Mouse (Mus musculus): ENCODE measurements around the gene Pdik1l.

Pdik1l gene

GRCm38 (mm10) chr4:134287575-134288025 is at the start of gene Pdik1l:
Pdik1l (minus strand) TSS chr4:134287895.
- DNase-seq (ENCODE audit: low spot score in 2 of 2), result peak; percentile 77 to 83

- no peak for DNase-seq (ENCODE audit: low spot score in 2 of 2)
Measured at GRCm38 (mm10) chr4:134330281-134330680, 42.6 kb upstream of the Pdik1l start.

- no peak for DNase-seq (ENCODE audit: low spot score in 2 of 2)
Measured at GRCm38 (mm10) chr4:134328832-134329231, 41.1 kb upstream of the Pdik1l start.

GRCm38 (mm10) chr4:134328151-134328550 is 40.5 kb upstream of the Pdik1l start:
- DNase-seq (ENCODE audit: low spot score in 2 of 2), result no peak

- no peak for DNase-seq (ENCODE audit: low spot score in 2 of 2)
Measured at GRCm38 (mm10) chr4:134326859-134327530, 39.3 kb upstream of the Pdik1l start.

GRCm38 (mm10) chr4:134324655-134325054 is 37.0 kb upstream of the Pdik1l start:
- no peak for DNase-seq (ENCODE audit: low spot score in 2 of 2)

- no peak for DNase-seq (ENCODE audit: low spot score in 2 of 2)
Measured at GRCm38 (mm10) chr4:134321524-134321923, 33.8 kb upstream of the Pdik1l start.

- DNase-seq (ENCODE audit: low spot score in 2 of 2), result no peak
Measured at GRCm38 (mm10) chr4:134319674-134320073, 32.0 kb upstream of the Pdik1l start.

GRCm38 (mm10) chr4:134319074-134319473 is 31.4 kb upstream of the Pdik1l start:
- no peak for DNase-seq (ENCODE audit: low spot score in 2 of 2)

- DNase-seq (ENCODE audit: low spot score in 2 of 2), result no peak
Measured at GRCm38 (mm10) chr4:134316390-134316789, 28.7 kb upstream of the Pdik1l start.

GRCm38 (mm10) chr4:134315470-134315869 is 27.8 kb upstream of the Pdik1l start:
- no peak for DNase-seq (ENCODE audit: low spot score in 2 of 2)

- DNase-seq (ENCODE audit: low spot score in 2 of 2), result no peak
Measured at GRCm38 (mm10) chr4:134314876-134315275, 27.2 kb upstream of the Pdik1l start, which contains the start of gene Trim63. Trim63 (plus strand) TSS chr4:134315120.

- no peak for DNase-seq (ENCODE audit: low spot score in 2 of 2)
Measured at GRCm38 (mm10) chr4:134314081-134314655, 26.5 kb upstream of the Pdik1l start.

- no peak for DNase-seq (ENCODE audit: low spot score in 2 of 2)
Measured at GRCm38 (mm10) chr4:134312901-134313300, 25.2 kb upstream of the Pdik1l start.

GRCm38 (mm10) chr4:134312341-134312740 is 24.6 kb upstream of the Pdik1l start:
- DNase-seq (ENCODE audit: low spot score in 2 of 2), result no peak

- DNase-seq (ENCODE audit: low spot score in 2 of 2), result no peak
Measured at GRCm38 (mm10) chr4:134311784-134312183, 24.1 kb upstream of the Pdik1l start.

GRCm38 (mm10) chr4:134310656-134311055 is 23.0 kb upstream of the Pdik1l start:
- DNase-seq (ENCODE audit: low spot score in 2 of 2), result no peak

- no peak for DNase-seq (ENCODE audit: low spot score in 2 of 2)
Measured at GRCm38 (mm10) chr4:134310106-134310505, 22.4 kb upstream of the Pdik1l start.

- DNase-seq (ENCODE audit: low spot score in 2 of 2), result peak; percentile 26 to 38
Measured at GRCm38 (mm10) chr4:134307367-134308072, 19.8 kb upstream of the Pdik1l start.

GRCm38 (mm10) chr4:134306963-134307362 is 19.3 kb upstream of the Pdik1l start:
- DNase-seq (ENCODE audit: low spot score in 2 of 2), result no peak

GRCm38 (mm10) chr4:134302084-134302483 is 14.4 kb upstream of the Pdik1l start:
- no peak for DNase-seq (ENCODE audit: low spot score in 2 of 2)

- no peak for DNase-seq (ENCODE audit: low spot score in 2 of 2)
Measured at GRCm38 (mm10) chr4:134300316-134300715, 12.6 kb upstream of the Pdik1l start.

- no peak for DNase-seq (ENCODE audit: low spot score in 2 of 2)
Measured at GRCm38 (mm10) chr4:134299498-134299810, 11.8 kb upstream of the Pdik1l start.
